Mouse (Mus musculus) CD4-positive, CD25-positive, alpha-beta regulatory T cell, adult 2 months (primary cell): ENCODE data around the gene Galnt15.
"Not testable (repeated sequence)": the region's sequence is repeated elsewhere in the genome, so short reads cannot be mapped to it uniquely, and the experiment has no call there.

Experiments
- DNase-seq: peaks from one replicate; pipeline ENCODE4 v3.0.0-alpha.2; 2012; ENCODE audit warnings: low read depth, low spot score

The Galnt15 gene

GRCm38 (mm10) chr14:32087584-32088248, 58.9 kb downstream of the Galnt15 start:
- DNase-seq: not testable (repeated sequence)

GRCm38 (mm10) chr14:32091124-32091523, 62.3 kb downstream of the Galnt15 start:
- DNase-seq: no peak

- no peak for DNase-seq
Observed at GRCm38 (mm10) chr14:32091704-32092103, 62.9 kb downstream of the Galnt15 start.

GRCm38 (mm10) chr14:32093018-32093417, 64.2 kb downstream of the Galnt15 start:
- no peak for DNase-seq

GRCm38 (mm10) chr14:32093500-32094117, 64.8 kb downstream of the Galnt15 start:
- no peak for DNase-seq

GRCm38 (mm10) chr14:32095646-32096045, 66.9 kb downstream of the Galnt15 start:
- DNase-seq: no peak

GRCm38 (mm10) chr14:32096740-32097139, 68.0 kb downstream of the Galnt15 start:
- no peak for DNase-seq

- DNase-seq: no peak
Observed at GRCm38 (mm10) chr14:32097691-32098090, 68.9 kb downstream of the Galnt15 start.

- DNase-seq: no peak
Observed at GRCm38 (mm10) chr14:32098951-32099350, 70.2 kb downstream of the Galnt15 start.

- no peak for DNase-seq
Observed at GRCm38 (mm10) chr14:32103556-32103955, 74.8 kb downstream of the Galnt15 start.

GRCm38 (mm10) chr14:32105663-32106062, 76.9 kb downstream of the Galnt15 start:
- no peak for DNase-seq

- no peak for DNase-seq
Observed at GRCm38 (mm10) chr14:32106911-32107310, 78.1 kb downstream of the Galnt15 start.
